ENCODE assay signal across 9 mouse cellular contexts in genomic region chr5:109596647-109597046, GRCm38 (mm10). TPM values are rescaled to one million over a fixed set of nuclear protein-coding genes. Genes with fewer than 3 reads are reported as not detected.
DNase-seq lines count a peak whose midpoint lies in the region; ATAC-seq and TF ChIP-seq lines count a peak whose summit lies in the region.
"Had no signal": no experiment of that assay in that cellular context is flagged by ENCODE, and none has a peak within 500 bp of the region (broad histone marks: within the 10 kb centered on the region; RNA-seq: fewer than 3 reads in every experiment).

No protein-coding gene starts in this region.

- no peaks in the 10 kb centered on the region for H3K9me3 ChIP-seq in lung, postnatal 0 days (ENCODE audit: low read length)

- no peaks in the 10 kb centered on the region for H3K79me2 ChIP-seq in heart, adult 2 months (replicated peaks; ENCODE audit: control insufficient read depth, insufficient read depth, low read length)

- DNase-seq in heart, adult 2 months = peak in 1 of 2 experiments; percentile 29
- no peak for DNase-seq in heart, adult 8-10 months (ENCODE audit: low spot score)
- peak; percentile 65 for DNase-seq in B cell, adult 2 months
- peak; percentile 8 for DNase-seq in lung, postnatal 0 days (ENCODE audit: low spot score)
- no peak for DNase-seq in urinary bladder, postnatal 25 days (ENCODE audit: low spot score)
- no peak for DNase-seq in heart, postnatal 25 days (ENCODE audit: low spot score)

- no peaks in the 10 kb centered on the region; the same call in 1 of the 2 replicates for H3K27me3 ChIP-seq in heart, adult 2 months (ENCODE audit: control insufficient read depth, insufficient read depth, low read length)
- H3K27me3 ChIP-seq in lung, postnatal 0 days (replicated peaks; ENCODE audit: insufficient read depth, low read length) = no peaks in the 10 kb centered on the region

- H3K36me3 ChIP-seq in heart, adult 2 months (ENCODE audit: control insufficient read depth, insufficient read depth, low read length) = no peaks in the 10 kb centered on the region
- H3K36me3 ChIP-seq in lung, postnatal 0 days (ENCODE audit: insufficient read depth, low read length) = no peaks in the 10 kb centered on the region

- intact Hi-C loops in heart, adult 2 months (cut with DNase I) = loop anchor here (5.0 kb wide), 1 partner anchor 89 kb away; no protein-coding TSS in a partner anchor
- intact Hi-C loops in heart, postnatal 25 days (cut with DNase I) = loop anchor here (1.0 to 2.0 kb wide), 2 partner anchors 48 to 90 kb away; no protein-coding TSS in a partner anchor

- TF ChIP-seq POLR2A in heart, adult 2 months (IDR thresholded peaks at IDR 0.05; ENCODE audit: insufficient read depth, low read depth, low read length) = no peak

- H3K4me3 ChIP-seq in heart, adult 2 months = no peak overlapping the region
- H3K4me3 ChIP-seq in lung, postnatal 0 days (ENCODE audit: low read depth, low read length) = no peak overlapping the region

- no peak overlapping the region for H3K27ac ChIP-seq in heart, adult 2 months
- no peak overlapping the region for H3K27ac ChIP-seq in lung, postnatal 0 days (ENCODE audit: low read length)
- H3K27ac ChIP-seq: macrophage had no signal

- H3K9ac ChIP-seq in heart, adult 2 months (ENCODE audit: low read depth, low read length) = no peak overlapping the region
- no peak overlapping the region for H3K9ac ChIP-seq in lung, postnatal 0 days (replicated peaks; ENCODE audit: low read depth)

- peak; percentile 82 for TF ChIP-seq CTCF in heart, adult 2 months (IDR thresholded peaks at IDR 0.05)
- peak; percentile 72 for TF ChIP-seq CTCF in lung, postnatal 0 days (IDR thresholded peaks at IDR 0.05)

- no peak for TF ChIP-seq EP300 in heart, adult 2 months (IDR thresholded peaks at IDR 0.05; ENCODE audit: insufficient read depth, low read depth, low read length)
- no peak for TF ChIP-seq EP300 in lung, postnatal 0 days (IDR thresholded peaks at IDR 0.05)

- peak; percentile 65 for ATAC-seq in activated CD4-positive, CD25-positive, alpha-beta regulatory T cell, adult 4 months
- ATAC-seq in lung, postnatal 0 days = no peak
- ATAC-seq in frontal cortex, adult (ENCODE audit: low TSS enrichment) = no peak

- no peak overlapping the region for H3K4me2 ChIP-seq in lung, postnatal 0 days (replicated peaks; ENCODE audit: low read depth, low read length)

- no peaks in the 10 kb centered on the region for H3K4me1 ChIP-seq in heart, adult 2 months (ENCODE audit: control insufficient read depth, insufficient read depth, low read length)
- no peaks in the 10 kb centered on the region for H3K4me1 ChIP-seq in lung, postnatal 0 days (ENCODE audit: insufficient read depth, low read depth, low read length)

- 28% methylated on average over 5 of the region's 5 CpGs for WGBS in heart, adult 2 months
- 29% methylated on average over 5 of the region's 5 CpGs for WGBS in lung, postnatal 0 days

RNA-seq across cellular contexts. Expression of gene Crlf2, which starts 37.9 kb away (rescaled TPM):
- total RNA-seq in heart, adult 2 months (2021) = 1 to 10 TPM; 4.7 to 7.3 TPM
- polyA plus RNA-seq in heart, adult 2 months (2012; rRNA removed) = 3.4 and 8.4 TPM in 2 replicates
- 1 to 10 TPM; 3.7 to 8.1 (median 5.7) TPM for total RNA-seq in heart, adult 8-10 months (2022)
- polyA plus RNA-seq in activated CD4-positive, CD25-positive, alpha-beta regulatory T cell, adult 4 months (2017; shearing (Covaris generic)) = 1 to 10 TPM; 7.7 to 9.8 TPM
- polyA plus RNA-seq in lung, postnatal 0 days (2015; fragmentation: Nextera tagmentation; extraction: Ambion mirVana) = 28.6 and 34.4 TPM in 2 replicates
- total RNA-seq in heart, postnatal 25 days (2021) = 1 to 10 TPM; 6.3 to 7.1 TPM

Comparison
In these comparisons a context has a peak if more than half of its experiments do, and no peak if none do; other contexts are left out.
1. DNase-seq: peak in B cell, adult 2 months (2 of 2) and lung, postnatal 0 days (single experiment); none in heart, adult 8-10 months (single experiment), urinary bladder, postnatal 25 days (single experiment) and heart, postnatal 25 days (single experiment).